Mouse (Mus musculus): ENCODE measurements at regions not wholly inside any gene's neighbourhood (a gene's known extent, or its start where the extent isn't known, plus 50 kb on each side); places are given as distances from the start of the nearest gene placed in this dataset.

DNA sequence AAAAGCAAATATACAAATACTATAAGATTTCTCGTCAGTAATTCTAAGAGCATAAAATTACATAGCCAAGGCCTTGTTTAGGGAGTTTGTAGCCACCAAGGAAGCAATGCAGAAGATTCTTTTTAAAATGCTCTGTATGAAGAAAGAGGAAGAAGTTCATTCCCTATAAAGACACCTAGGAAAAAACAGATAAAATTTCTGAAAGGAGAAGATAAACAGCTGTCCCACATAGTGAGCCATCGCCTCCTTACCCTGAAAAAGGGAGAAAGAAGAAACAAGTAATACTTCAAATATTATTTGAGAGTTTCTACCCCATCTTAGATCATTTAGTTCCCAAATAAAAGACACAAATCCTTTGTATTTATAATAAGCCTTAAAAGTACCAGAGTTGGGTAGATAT lies 190.3 kb upstream of the Mad2l1 start:
- no peaks in the 10 kb centered on the region for H3K27me3 ChIP-seq
- H3K4me1 ChIP-seq (replicated peaks): no peaks in the 10 kb centered on the region
- ATAC-seq (ENCODE audit: low read depth): no peak
- H3K36me3 ChIP-seq: no peaks in the 10 kb centered on the region
- H3K9me3 ChIP-seq: no peaks in the 10 kb centered on the region
- no peak overlapping the region for H3K4me3 ChIP-seq
- 89% methylated on average over 2 of the region's 2 CpGs for WGBS
- no peak overlapping the region for H3K4me2 ChIP-seq
- no peak overlapping the region for H3K9ac ChIP-seq
- H3K27ac ChIP-seq (replicated peaks): no peak overlapping the region

DNA sequence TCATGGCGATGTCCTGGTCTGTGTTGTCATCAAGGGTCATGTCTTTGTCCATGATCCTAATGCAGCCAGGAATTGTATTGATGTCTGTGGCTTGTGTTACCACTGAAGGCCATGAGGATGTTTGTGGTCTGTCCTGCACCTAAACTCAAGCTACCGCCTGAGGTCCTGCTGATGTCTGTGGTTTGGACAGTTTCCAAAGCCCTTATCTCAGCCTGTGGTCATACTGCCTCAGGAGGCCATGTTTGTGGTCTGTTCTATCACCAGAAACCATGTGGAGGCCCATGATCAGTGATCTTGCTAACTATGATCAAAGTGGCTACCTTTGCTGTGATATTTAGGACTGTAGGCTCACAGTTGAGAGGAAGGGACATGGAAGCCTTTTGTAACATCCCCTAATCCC lies 187.8 kb upstream of the Mad2l1 start:
- ATAC-seq (ENCODE audit: low read depth): no peak
- Histone ChIP-seq H3K27me3 (no peaks in the 10 kb centered on the region), H3K27ac (replicated peaks) (no peak overlapping the region), H3K4me3 (no peak overlapping the region), H3K9ac (no peak overlapping the region), H3K4me2 (no peak overlapping the region), H3K9me3 (no peaks in the 10 kb centered on the region), H3K36me3 (no peaks in the 10 kb centered on the region), H3K4me1 (replicated peaks) (no peaks in the 10 kb centered on the region)
- 87% methylated on average over 2 of the region's 2 CpGs for WGBS

DNA sequence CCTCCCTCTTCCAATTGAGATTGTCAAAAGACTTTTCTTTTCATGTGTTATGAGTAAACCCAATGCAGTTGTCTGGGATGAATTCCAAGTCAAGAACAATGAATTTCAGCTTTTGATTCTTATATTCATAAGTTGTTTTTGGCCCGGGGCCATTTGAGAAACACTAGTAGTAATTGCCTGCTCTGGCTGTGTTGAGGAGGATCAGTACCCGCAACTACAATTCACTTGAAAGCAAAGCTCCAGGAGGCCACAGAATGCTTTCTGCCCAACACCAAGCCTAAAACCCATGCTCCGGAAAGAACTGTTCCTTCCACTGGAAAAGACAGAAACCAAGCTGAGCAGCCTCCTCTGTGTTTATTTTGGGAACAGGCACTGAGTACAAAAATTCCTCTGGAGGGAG lies 174.1 kb upstream of the Mad2l1 start:
- 72% methylated on average over 3 of the region's 3 CpGs for WGBS
- Histone ChIP-seq H3K27ac (replicated peaks) (no peak overlapping the region), H3K4me3 (no peak overlapping the region), H3K9me3 (no peaks in the 10 kb centered on the region), H3K36me3 (no peaks in the 10 kb centered on the region), H3K27me3 (no peaks in the 10 kb centered on the region), H3K4me2 (no peak overlapping the region), H3K9ac (no peak overlapping the region), H3K4me1 (replicated peaks) (no peaks in the 10 kb centered on the region)
- ATAC-seq (ENCODE audit: low read depth): no peak

DNA sequence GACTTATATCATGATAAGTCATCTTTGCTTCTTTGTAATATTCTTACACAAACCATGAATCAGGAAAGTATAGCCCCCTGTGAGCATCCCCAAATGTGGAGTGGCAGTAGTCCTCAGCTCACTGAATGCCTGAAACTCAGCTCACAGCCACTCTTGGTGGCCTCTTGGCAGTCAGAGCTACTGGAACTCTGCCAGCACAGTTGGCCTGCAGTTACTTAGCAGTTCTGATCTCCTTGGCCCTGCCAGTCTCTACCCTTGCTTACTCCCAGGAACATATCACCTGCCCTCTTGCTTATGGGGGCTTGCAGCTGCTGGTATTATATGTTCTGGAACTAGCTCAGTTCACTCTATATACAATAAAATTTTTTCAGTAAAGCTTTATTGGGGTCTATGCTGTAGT lies 167.9 kb upstream of the Mad2l1 start:
- H3K9me3 ChIP-seq: no peaks in the 10 kb centered on the region
- no peaks in the 10 kb centered on the region for H3K27me3 ChIP-seq
- no peak overlapping the region for H3K4me3 ChIP-seq
- no peak for ATAC-seq (ENCODE audit: low read depth)
- no peak overlapping the region for H3K9ac ChIP-seq
- H3K4me2 ChIP-seq: no peak overlapping the region
- H3K4me1 ChIP-seq (replicated peaks): no peaks in the 10 kb centered on the region; the same call in 1 of the 2 replicates
- no peaks in the 10 kb centered on the region for H3K36me3 ChIP-seq
- H3K27ac ChIP-seq (replicated peaks): no peak overlapping the region

DNA sequence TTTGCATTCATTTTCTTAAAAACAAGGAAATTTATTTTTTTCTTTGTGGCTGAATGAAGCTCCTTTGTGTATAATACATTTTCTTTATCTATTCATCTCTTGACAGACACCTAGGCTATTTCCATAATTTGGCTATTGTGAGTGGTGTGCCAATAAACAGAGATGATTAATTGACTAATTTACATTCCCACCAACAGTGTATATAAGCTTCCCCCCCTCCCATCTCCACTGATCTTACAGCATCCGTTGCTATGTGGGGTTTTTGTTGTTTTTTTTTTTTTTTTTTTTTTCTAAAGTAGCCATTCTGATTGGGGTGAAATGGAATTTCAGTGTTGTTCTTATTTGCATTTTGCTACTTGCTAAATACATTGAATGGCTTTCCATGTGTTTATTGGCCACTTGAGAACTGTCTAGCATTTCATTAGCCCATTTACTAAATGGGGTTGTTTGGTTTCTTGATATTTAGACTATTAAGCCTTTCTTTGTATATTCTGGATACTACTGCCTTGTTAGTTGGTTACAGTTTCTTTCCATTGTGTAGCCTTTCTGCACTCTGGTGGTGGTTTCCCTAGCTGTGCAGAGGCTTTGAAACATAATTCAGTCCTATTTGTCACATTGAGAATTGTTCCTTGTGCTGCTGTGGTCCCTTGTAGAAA lies 153.8 kb upstream of the Mad2l1 start:
- WGBS: 25% methylated on average over 1 of the region's 1 CpGs
- no peak overlapping the region for H3K9ac ChIP-seq
- no peak overlapping the region for H3K4me3 ChIP-seq
- no peaks in the 10 kb centered on the region for H3K9me3 ChIP-seq
- H3K4me1 ChIP-seq (replicated peaks): 0 out of 2 replicates have a peak, but pooled peaks cover 6% of the 10 kb centered on the region
- ATAC-seq (ENCODE audit: low read depth): peak; percentile 88; the same call in 1 of the 2 replicates
- H3K36me3 ChIP-seq: no peaks in the 10 kb centered on the region
- no peaks in the 10 kb centered on the region for H3K27me3 ChIP-seq
- H3K27ac ChIP-seq (replicated peaks): no peak overlapping the region; the same call in 1 of the 2 replicates
- no peak overlapping the region for H3K4me2 ChIP-seq

DNA sequence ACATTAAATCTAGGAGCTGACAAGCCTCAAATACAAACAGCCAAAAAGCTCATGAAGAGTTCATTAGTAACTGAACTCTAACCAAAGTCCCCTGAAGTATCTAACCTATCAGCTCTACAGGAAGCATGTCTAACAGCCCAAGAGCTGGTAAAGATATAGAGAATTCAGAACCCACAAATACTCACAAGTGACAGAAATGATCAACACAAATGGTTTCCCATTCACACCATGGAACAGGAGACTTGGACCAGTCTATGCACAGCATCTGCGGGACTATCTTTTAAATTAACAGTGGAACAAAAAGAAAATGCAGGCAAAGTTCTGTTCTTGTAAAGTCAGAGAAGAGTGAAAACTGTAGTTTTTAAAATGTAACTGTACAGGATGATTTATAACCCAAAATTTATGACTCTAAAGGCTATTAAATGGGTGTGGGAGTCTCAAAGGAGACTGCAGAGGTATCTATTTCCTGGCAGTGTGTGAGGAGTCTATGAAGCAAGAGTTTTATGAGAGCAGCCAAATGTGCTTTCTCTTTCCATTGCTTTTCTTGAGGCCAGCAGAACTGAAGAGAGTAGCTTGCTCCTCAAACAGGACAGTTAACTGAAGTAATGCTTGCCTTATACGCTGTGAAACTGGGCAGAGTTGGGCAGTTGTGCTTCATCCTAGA lies 152.7 kb upstream of the Mad2l1 start:
- Histone ChIP-seq H3K4me2 (no peak overlapping the region), H3K36me3 (no peaks in the 10 kb centered on the region), H3K9ac (no peak overlapping the region), H3K4me1 (replicated peaks) (0 out of 2 replicates have a peak, but pooled peaks cover 6% of the 10 kb centered on the region), H3K9me3 (no peaks in the 10 kb centered on the region), H3K27ac (replicated peaks) (no peak overlapping the region), H3K4me3 (no peak overlapping the region), H3K27me3 (no peaks in the 10 kb centered on the region)
- ATAC-seq (ENCODE audit: low read depth): no peak
- 86% methylated on average over 2 of the region's 2 CpGs for WGBS

DNA sequence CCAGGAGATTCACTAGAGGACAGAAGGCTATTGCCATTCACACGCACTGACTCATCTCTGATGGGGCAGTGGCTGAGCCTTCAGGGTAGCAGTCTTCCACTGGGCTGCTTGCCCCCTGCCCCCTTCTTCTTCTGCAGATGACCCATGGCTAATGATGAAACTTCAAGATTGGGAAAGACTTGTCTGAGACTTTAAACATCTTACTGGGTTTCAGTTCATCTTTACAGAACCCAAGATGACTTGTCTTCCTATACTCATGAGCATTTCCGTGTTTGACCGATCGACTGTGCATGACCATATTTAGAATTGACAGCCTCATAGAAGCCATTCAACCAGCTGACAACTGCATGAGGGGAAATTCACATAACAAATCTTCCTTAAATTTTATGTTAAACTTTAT lies 140.0 kb upstream of the Mad2l1 start:
- Histone ChIP-seq H3K9ac (no peak overlapping the region), H3K27ac (replicated peaks) (no peak overlapping the region), H3K9me3 (no peaks in the 10 kb centered on the region), H3K36me3 (no peaks in the 10 kb centered on the region), H3K4me3 (no peak overlapping the region), H3K27me3 (no peaks in the 10 kb centered on the region), H3K4me1 (replicated peaks) (no peaks in the 10 kb centered on the region), H3K4me2 (no peak overlapping the region)
- ATAC-seq (ENCODE audit: low read depth): no peak
- 88% methylated on average over 4 of the region's 4 CpGs for WGBS

DNA sequence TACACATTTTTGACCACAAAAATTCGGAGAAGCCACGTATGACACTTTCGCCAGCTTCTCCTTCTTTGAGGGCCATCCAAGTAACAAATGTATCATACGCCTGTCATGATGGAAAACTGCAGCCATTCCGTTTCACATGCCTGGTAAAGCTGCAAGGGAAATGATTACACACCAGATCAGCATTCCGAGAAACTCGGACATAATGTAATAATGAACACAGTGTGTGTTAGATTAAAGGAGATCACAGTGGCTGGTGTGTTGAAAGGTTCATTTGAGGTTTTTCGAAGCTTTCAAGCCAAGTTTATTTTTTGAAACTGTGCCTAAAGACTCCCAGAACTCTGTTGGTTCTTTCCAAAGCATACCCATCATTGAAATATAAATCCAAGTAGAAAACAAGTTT lies 137.8 kb upstream of the Mad2l1 start:
- H3K27ac ChIP-seq (replicated peaks): no peak overlapping the region
- peaks cover 11% of the 10 kb centered on the region for H3K4me1 ChIP-seq (replicated peaks)
- no peaks in the 10 kb centered on the region for H3K36me3 ChIP-seq
- no peak overlapping the region for H3K4me2 ChIP-seq
- no peak overlapping the region for H3K4me3 ChIP-seq
- no peaks in the 10 kb centered on the region for H3K9me3 ChIP-seq
- WGBS: 86% methylated on average over 8 of the region's 8 CpGs
- H3K9ac ChIP-seq: no peak overlapping the region
- H3K27me3 ChIP-seq: no peaks in the 10 kb centered on the region
- no peak for ATAC-seq (ENCODE audit: low read depth)

DNA sequence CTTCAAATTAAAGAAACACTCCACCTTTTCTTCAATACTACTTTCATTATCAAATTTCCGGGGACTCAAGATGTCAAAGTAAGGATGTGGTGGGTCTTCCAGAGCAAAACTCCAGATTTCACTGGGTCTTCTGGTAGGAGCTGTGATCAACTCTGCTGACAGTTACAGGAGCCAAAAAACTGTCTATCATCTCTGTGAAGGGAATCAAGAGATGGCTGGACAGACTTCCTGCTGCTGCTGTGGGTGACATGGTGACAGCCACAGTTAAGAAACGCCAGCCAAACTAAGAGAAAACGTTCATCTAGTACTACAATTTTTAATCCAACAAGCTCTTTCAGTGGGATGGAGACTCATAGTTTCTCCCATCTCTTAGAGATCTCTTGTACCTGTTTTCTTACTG lies 136.5 kb upstream of the Mad2l1 start:
- no peak for ATAC-seq (ENCODE audit: low read depth)
- H3K9me3 ChIP-seq: no peaks in the 10 kb centered on the region
- H3K27ac ChIP-seq (replicated peaks): no peak overlapping the region
- no peak overlapping the region for H3K9ac ChIP-seq
- no peak overlapping the region for H3K4me3 ChIP-seq
- H3K4me1 ChIP-seq (replicated peaks): peaks cover 11% of the 10 kb centered on the region
- 35% methylated on average over 3 of the region's 3 CpGs for WGBS
- H3K27me3 ChIP-seq: no peaks in the 10 kb centered on the region
- H3K4me2 ChIP-seq: no peak overlapping the region
- H3K36me3 ChIP-seq: no peaks in the 10 kb centered on the region

DNA sequence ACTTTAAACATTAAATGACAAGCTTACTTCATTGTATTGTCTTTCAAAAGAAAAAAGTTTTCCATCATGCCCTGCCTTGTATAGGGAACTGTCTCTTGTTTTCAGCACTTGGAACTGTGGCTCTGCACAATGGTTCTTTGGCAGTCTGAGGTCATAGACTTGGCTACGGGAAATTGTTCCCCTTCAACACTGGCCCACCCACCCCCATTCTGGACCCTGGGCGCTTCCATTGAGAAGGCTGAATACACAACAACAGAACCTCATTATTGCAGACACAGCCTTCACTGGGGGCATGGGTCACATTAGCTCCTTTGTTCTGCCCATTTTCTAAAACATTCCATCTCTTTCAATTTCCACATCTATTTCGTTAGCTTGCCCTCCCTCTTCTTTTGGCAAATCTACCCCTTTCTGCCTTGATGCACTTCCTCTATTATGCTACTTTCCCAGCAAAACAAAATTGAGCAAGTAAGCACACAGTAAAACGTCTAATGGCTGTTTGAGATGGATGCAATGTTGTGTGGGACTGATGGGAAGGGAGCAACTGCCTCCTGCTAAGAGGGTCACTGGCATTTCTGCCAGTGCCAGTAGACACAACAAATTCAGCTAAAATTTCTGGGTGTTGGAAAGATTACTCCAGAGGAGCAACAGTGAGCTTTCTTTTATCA lies 136.0 kb upstream of the Mad2l1 start:
- no peaks in the 10 kb centered on the region for H3K9me3 ChIP-seq
- H3K4me2 ChIP-seq: no peak overlapping the region
- H3K4me3 ChIP-seq: no peak overlapping the region
- H3K4me1 ChIP-seq (replicated peaks): peaks cover 11% of the 10 kb centered on the region
- 8% methylated on average over 4 of the region's 4 CpGs for WGBS
- no peaks in the 10 kb centered on the region for H3K36me3 ChIP-seq
- ATAC-seq (ENCODE audit: low read depth): peak; percentile 84
- no peak overlapping the region for H3K27ac ChIP-seq (replicated peaks)
- H3K9ac ChIP-seq: no peak overlapping the region
- no peaks in the 10 kb centered on the region for H3K27me3 ChIP-seq

DNA sequence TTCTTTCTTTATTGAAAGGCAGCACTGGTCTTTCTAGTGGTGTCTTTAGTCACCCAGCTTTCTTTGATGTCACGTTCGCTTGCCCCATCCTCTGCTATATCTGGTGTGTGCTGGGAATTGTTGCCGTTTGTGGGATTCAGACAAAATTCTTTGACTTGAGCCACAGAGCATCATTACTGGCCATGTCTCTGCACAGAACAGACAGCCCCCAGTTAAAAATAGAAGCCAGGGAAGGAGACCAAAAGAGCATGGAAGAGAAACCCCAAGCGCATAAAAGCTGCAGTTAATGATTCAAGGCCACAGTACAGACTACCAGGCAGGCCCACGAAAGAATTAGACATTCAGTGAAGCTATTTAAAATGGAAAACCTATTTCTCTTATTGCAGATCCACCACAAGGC lies 133.7 kb upstream of the Mad2l1 start:
- no peaks in the 10 kb centered on the region for H3K27me3 ChIP-seq
- no peak overlapping the region for H3K4me3 ChIP-seq
- peak overlapping the region; percentile 31; the same call in 1 of the 2 replicates for H3K4me2 ChIP-seq
- no peak overlapping the region for H3K9ac ChIP-seq
- 17% methylated on average over 5 of the region's 5 CpGs for WGBS
- peak overlapping the region; percentile 57 for H3K27ac ChIP-seq (replicated peaks)
- no peak for ATAC-seq (ENCODE audit: low read depth)
- peaks cover 11% of the 10 kb centered on the region for H3K4me1 ChIP-seq (replicated peaks)
- no peaks in the 10 kb centered on the region for H3K9me3 ChIP-seq
- no peaks in the 10 kb centered on the region for H3K36me3 ChIP-seq

DNA sequence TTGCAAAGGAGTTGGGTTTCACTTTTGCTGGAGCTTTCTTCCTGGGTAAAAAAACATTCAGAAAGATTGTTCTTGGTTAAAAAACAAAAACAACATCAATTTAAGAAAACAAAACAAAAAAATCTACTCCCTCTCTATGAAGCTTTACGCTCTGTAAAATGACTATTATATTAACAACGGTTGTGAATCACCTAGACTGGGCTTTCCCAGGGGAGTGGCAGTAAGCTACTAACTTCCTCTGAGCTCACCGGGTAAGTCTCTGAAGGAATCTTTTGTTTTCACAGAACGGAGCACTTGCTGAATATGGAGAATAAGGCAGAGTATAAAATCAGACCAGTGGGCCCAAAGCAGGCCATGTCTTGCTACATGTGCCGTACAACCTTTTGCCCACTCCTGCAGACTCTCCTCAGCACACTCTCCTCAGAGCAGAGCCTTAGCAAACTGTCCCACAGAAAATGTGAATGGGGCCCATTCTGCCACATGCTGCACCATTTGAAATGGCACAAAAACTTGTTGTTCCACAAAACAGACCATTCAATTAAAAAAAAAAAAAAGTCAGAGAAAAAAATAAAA lies 133.2 kb upstream of the Mad2l1 start:
- no peak overlapping the region for H3K4me3 ChIP-seq
- peak overlapping the region; percentile 57 for H3K27ac ChIP-seq (replicated peaks)
- H3K9me3 ChIP-seq: no peaks in the 10 kb centered on the region
- ATAC-seq (ENCODE audit: low read depth): peak; percentile 53; the same call in 1 of the 2 replicates
- H3K4me1 ChIP-seq (replicated peaks): peaks cover 11% of the 10 kb centered on the region
- H3K27me3 ChIP-seq: no peaks in the 10 kb centered on the region
- peak overlapping the region; percentile 31; the same call in 1 of the 2 replicates for H3K4me2 ChIP-seq
- no peak overlapping the region for H3K9ac ChIP-seq
- 11% methylated on average over 5 of the region's 5 CpGs for WGBS
- no peaks in the 10 kb centered on the region for H3K36me3 ChIP-seq
